Mouse (Mus musculus) ovary, adult 18-20 months (tissue): ENCODE results near the gene Magi1.
A peak's percentile ranks its signal among the peaks of the same experiment; 100 is the strongest.
"Not testable (repeated sequence)": the region's sequence is repeated elsewhere in the genome, so short reads cannot be mapped to it uniquely, and the experiment has no call there.

ENCODE experiments used
- DNase-seq: peaks from one replicate; pipeline ENCODE4 v3.0.0; 2022; ENCODE audit warnings: low spot score, mixed read lengths

Gene Magi1

DNA sequence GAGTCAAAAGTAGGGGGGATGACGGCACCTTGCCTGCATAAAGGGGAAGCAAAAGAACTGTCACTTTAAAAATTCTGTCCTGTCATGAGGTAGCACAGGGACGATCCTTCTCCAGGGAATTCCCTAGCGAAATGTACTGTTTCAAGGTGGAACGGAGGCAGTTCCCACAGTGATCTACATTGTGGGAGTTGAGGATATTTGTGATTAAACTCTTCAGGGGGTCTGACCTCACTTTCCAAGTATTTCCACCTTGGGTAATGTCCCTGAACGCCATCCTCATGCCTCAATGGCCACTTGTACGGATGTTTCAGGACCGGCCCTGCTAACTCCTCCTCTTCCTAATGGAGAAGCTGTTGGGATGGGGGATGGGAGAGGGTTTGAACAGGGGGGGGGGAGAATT lies 559.0 kb downstream of the Magi1 start:
- DNase-seq = no peak

DNA sequence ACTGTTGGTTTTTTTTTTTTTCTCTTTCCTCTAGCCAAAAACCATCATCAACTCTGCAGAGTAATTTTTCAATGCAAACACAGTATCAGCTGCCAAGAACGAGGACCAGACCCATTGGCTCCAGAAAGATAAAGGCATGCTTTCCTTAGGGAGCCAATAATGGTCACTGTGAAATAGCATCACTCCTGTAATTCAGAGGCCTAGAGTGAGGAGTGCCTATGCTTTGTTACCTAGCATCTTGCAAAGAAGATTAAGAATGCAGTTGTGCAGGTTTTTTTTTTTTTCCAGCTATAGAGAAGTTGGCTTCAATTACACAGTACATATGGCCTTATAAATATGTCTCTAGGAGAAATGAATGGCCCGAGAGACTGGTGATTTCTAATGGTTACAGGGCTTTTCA lies 560.5 kb downstream of the Magi1 start:
- DNase-seq = no peak

DNA sequence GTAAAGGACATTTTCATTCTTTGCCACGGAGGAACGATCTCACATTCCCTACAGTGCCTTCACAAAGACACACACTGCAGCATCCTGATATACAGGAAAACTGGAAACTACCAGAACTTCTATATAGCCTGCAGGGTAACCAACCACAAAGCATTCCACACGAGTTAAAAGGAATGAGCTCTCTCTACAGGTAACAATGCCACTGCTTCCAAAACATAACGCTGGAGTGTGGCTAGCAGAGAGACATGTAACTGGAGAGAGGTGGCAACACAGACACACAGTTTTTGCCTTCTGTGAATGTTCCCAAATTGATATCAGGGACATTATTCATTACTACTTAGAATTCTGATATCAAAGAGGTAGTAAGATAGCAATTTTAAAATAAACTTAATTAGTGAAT lies 564.2 kb downstream of the Magi1 start:
- no peak for DNase-seq

DNA sequence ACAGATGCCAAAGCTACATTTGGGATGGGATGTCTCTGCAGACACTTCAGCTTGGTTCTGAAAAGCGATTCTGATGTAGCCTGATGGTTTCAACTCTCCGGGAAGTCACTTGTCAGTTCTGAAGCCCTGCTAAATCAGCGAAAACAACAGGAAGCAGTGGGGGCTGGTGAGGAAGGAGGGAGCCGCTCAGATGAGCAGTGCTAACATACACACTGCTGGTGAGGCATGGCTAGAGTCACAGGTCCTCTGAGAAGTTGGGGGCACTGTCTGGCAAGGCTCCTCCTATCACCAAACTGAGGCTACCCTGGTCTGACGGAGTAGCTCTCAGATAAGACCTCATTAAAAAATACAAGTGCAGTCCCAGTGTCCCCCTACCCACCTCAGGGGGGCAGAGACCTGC lies 565.3 kb downstream of the Magi1 start:
- DNase-seq = no peak

DNA sequence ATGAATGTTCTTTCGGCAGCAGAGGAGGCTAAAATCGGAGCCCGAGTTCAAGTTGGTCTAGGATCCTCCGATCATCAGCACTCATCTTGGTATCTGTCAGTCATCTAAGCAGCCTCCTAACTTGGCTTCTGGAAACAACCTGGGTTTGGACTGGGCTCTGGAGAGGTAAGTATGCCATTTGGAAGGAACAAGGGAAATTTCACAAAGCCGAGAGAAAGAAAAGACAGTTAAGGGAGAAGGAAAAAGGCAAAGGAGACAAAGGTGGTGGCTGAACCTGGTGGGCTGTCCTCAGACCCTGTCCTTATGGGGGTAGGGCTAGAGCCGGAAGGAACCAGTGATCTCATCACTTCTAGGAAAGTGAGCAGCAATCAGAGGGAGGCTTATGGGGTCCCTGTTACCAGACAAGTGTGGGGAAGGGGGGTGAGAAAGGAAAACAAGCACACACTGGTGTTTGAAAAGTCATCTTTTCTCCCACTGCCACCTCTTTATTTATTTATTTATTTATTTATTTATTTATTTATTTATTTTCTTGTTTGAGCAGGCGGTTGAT lies 565.8 kb downstream of the Magi1 start:
- DNase-seq = no peak

DNA sequence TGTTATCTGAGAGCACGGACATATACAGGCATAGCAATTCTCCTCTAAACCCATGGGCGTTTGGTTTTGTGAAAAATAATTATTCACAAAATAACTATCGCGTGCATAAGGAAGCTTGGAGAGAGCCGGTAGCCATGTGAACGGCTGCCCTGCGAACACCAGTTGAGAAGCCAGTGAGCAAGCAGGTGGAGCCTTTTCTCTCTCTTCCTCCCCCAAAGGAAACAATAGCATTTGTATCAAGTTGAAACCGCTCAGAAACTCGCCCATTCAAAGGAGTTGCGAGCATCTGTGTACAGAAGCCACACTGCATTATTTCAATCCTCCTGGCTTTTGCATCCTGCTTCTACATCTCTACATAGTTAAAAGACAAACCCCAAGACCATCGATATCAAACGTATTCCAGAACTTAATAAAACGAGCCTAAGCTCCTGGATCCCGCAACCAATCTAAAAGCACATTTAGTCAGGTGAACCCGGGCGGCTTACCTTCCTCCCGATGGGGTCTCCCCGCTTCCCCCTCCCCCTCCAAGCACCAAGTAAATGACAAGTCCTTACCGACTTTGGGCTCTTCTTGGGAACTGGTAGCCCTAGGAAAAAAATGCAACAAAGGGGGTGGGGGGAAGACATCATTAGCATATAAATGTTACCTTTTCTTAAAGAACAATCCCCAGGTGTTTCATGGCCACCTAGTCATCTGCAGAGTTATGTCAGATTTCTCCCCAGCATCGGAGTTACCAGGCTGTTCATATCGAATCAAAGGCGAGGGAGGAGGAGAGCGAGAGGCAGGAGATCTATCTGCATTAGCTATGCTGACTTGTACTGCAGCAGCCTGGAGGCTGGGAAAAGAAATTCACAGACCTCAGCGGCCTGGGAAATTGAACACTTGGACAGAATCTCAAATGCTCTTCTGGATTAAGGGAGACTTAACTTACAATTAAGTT lies 566.8 kb downstream of the Magi1 start:
- DNase-seq = no peak

DNA sequence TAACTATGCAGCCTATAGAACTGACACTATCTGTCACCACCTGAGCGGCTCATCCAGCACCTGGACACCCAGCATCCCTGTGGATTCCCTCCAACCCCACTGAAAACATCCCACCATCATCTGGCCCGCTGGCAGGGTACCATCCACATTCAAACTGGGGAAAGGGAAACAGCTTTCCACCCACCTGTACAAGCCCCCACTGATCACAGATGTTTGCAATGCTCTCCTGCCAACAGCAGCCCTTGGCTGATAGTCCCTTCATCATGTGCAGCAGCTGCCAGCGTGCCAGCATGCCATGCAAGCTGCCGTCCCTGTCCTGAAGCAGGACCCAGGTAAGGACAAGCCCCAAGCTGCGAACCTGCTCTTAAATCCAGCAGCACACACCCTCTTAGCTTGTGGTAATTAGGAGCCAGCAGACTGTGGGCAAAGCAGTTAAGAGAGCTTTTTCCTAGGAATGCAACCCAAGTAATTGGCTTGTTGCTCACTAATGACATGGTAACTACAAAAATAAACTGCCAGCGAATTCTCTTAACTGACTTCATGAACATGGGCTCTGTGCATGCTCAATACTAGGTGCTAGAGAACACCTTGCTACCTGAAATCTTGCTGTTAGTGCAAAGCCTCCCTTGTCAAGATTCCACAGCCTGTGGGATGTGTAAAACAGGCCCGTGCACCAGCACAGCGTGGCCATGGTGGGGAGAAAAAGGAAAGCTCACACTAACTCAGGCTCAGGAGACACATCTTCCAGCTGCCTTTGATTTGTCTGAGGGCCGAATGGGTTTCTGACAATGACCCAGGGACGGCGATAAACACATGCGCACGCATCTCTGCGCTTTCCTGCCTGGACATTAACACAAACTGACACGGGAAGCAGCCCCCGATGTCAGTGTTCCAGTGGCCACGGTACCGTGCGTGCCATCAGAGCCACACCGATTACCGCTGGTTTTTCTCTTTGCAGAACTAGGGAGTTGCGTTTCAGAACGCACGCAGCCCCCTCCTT lies 568.2 kb downstream of the Magi1 start:
- DNase-seq = no peak

DNA sequence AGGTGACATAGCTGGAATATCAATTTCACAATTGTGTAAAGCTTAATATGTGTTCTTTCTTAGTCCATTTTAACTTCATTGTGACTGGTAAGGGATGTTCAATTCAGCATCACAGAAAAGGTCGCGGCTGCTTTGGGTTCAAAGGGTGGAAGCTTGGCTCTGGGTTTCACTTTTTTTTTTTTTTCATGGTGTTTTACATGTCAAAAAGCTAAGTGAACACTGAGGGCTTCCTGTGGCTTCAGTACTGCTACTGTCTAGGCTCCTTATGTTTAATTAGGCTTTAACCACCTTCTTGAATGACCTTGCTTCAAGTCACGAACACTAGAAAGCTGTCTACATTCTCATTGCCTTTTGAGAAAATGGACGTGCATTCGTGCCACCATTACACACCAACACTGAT lies 579.4 kb downstream of the Magi1 start:
- DNase-seq = no peak

DNA sequence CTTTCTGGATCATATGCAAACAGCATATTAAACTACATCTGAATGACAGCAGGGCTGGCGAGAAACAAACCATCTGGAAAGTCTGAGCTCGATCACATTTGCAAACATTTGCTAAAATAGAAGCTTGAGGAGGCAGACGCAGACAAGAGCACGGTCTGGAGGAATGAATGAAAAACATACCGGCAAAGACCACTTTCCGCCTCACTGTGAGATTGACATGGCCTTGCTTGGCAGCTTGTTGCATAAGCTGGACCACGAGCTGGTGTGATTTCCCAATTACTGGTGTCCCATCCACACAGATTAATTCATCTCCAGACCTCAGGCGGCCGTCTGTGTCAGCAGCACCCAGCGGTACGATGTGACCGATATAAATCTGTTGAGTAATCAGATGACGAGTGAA lies 584.3 kb downstream of the Magi1 start:
- no peak for DNase-seq

DNA sequence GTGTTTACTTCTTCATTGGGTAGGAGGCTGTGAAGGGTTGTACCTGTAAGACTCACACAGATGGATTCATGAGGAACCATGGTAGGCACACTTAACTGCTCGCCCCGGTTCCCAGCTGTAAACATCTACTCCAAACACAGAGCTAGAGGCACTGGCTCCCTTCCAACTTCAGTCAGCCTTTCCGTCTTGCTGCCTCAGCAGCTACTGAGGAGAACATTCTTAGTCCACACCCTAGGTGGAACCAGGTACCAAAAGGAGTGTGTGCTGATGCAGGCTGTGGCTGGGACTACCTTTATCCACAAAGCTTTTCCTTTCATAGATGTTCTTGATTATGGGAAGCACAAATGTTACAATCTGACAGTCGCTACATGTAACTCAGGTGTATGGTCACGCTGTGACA lies 585.8 kb downstream of the Magi1 start:
- no peak for DNase-seq

DNA sequence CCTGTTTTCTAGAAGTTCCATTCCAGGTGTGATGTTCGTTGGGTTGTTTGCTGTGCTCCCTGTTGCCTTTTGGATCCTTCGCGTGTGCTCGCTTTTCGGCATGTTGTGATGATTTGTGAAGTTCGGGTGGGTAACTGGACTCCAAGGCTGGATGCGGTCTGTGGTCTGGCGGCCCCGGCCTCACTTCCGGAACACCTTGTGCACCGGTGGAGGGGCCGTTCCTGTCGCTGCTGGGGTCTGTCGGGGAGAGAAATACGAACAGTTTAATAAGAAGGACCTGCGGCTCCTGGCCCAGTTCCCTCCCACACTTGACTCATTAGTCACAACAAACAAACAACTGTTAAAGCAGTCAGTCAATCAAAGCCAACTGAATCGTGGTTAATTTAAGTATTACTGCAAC lies 605.0 kb downstream of the Magi1 start:
- DNase-seq = no peak

DNA sequence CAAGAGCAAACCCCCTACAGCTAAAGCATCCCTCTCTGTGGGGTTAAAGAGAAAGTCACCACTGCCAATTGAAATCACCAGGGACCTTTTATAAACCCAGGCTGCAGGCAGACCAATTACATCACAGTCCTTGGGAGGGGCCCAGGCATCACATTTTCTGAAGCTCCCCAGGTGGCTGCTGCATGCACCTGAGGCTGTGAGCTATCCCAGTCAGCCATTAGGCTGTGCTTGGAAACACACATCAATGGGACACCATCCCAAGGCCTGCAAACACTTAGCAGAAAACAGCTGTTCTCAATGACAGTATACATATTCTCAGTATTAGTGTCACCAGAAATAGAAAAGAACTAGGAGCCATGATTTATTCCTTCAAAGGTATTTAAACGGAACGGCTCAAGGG lies 617.0 kb downstream of the Magi1 start:
- no peak for DNase-seq

DNA sequence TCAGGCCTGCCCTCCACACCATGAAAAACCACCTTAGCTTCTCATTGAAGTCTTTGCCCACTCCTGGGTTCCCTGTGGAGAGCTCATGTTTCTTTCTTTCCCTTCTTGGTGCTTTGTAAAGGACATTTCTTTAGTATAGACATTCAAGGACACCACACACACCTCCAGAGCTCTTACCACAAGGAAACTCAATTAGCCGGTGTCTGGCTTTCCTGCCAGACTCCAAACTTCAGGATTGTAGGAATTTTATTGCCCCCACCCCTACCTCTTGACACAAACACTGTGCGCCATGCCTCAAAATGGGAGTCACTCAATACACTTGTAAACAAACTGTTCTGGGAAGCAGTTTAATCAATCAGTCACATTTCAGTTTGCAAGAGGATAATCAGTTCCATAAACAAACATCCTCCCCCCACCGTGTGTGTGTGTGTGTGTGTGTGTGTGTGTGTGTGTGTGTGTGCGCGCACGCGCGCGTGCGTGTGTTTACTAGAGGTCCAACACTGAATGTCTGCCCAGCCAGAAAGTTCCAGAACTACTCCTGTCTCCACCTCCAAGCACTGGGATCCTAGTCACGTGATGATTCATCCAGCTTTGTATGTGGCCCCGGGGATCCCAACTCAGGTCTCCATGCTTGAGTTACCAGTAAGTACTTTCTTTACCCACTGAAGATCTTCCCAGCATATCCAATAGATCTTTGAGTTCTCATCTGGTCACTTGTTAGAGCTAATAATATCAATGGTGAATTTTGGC lies 618.5 kb downstream of the Magi1 start:
- no peak for DNase-seq

DNA sequence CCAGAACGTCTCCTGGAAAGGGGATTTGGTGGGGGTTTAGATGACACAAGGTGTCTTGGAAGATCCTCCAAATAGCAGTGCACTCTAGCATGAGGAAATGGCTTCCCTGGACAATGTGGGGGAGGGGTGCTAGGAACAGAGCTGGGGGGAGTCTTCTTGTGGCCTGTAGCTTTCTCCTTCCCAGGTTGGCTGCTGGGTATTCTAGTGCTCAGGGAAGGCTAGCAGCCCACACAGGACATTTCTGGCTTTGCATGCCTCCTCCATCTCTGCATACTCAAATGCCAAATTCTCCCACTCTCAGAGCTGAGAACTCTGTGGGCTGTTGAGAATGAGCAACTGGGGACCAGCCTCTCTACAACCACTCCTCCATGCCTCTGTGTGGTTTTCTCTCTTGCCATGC lies 622.6 kb downstream of the Magi1 start:
- DNase-seq = no peak

DNA sequence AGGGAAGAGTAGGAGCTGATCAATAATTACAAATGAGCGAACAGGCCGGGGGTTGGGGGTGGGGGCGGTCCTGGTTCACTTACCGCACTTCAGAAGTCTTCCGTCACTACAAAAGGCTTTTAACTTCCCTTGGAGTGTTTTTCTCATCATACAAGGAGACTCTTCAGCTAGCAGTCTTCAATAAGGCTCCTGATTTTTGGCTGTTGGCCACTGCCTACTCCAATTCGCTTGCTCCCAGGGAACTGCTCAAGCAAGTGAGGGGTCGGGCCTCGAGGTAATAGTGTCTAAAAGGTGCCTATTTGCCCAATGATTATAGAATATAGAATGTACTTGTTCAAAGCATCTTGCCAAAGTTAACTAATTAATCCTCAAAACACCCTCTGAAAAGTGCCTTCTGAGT lies 624.2 kb downstream of the Magi1 start:
- DNase-seq = no peak

DNA sequence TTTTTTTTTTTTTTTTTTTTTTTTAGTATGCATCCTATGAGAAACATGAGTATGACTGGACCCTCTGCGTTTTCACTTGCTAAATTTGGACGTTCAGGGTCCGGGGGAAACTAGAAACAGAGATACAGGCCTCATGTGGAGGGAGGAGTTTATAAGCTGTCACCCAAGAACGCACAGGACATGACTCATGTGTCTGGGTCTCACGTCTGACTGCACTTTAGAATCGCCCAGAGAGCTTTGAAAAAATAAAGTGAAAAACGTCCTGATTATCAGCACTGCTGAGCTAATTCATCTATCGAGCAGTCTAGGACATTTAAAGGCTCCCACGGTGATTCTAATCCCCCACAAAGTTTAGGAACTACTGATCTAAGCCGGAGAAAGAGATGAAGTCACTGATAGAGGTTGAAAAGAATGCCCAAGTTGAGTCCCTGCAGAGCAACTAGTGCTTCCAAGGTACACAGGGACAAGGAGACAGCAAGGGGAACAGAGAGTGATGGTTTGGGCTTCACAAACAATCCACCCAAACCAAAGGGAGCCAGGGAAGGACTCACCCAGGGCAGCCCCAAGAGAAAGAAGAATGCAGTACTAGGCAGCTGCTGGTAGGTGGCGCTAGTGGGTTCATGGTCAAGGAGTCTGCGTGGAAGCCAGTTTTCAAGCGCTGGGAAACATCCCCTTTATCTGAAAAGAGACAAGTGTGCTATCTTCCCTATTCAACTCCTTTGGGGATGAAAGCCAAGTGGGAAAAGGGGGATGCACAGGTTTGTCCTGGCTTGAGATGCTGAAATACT lies 626.3 kb downstream of the Magi1 start:
- peak; percentile 35 for DNase-seq

DNA sequence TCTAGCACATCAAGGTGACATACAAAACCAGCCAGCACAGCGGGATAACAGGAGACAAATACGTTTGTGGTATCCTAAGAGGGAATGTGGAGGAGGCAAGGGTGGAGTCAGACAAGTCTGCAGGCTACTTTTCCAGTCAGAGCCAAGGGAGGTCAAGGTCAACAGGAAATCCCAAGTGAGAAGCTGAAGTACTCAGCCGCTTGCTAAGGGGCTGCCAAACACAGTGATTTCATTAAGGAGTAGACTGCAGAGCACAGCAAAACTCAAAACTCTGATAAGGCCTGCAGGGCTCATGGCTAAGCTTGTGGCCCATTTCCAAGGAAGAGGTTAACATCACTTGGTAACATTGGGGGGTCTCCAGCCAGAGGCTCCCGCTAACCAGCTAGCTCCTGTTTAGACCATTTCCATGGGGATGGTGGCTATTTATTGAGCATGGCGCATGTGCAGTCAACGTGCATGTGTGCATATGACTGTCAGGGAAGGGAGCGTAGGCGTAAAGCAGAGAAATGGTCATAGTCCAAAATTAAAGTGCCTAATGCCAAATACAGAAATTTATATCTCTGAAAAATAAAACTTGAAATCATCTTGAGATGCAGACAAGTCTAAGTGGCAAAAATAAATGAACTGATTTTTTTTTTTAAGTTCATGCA lies 635.0 kb downstream of the Magi1 start:
- DNase-seq = peak; percentile 69

DNA sequence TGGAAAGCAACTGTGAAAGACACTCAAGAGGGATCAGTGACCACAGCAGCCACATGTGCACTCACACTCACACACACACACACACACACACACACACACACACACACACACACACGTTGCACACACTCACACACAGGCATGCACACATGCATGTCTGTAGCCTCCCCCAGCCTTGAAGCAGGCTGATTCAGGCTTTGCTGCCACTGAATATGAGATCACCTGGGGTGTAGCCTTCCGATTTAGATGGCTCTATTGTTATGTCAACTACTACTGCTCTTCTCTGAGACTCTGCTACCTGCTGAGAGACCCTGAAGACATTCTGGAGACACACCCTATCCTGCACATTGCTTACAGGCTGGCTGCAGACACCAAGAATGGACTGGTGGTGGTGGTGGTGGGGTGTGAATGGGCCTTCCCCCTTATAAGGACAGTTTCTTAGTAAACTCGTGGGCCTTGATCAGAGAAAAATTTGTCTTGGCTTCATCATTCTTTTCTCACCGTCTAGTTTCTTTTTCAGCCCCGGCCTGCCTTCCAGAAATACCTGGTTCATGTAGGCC lies 653.9 kb downstream of the Magi1 start:
- DNase-seq = not testable (repeated sequence)

DNA sequence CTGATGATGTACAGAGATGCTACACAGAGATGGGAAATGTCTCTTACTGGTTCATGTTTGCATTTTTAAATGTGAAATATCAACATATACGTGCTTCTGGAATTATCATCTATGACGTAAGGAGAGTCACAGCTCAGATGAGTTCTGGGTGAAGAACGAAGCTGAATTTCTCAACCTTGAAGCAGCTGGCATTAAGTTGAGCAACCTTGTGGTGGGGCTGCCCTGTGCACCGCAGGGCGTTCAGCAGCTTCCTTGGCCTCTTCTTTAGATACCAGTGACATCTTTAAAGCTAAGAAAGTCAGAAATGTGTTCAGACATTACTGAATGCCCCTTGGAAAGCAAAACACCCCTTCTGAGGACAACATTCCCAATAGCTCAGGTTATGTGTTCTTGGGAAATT lies 656.5 kb downstream of the Magi1 start:
- DNase-seq = no peak
